Mouse (Mus musculus) liver, embryonic 11.5 days (tissue): ENCODE measurements around the gene Adarb2. TPM values are rescaled to one million over a fixed set of nuclear protein-coding genes. Genes with fewer than 3 reads are reported as not detected.

Experiments
- ATAC-seq: fragments of 200-750 bp; cut with Nextera tagmentation; replicated peaks from 2 replicates; pipeline ENCODE4 v1.8.0; 2017; ENCODE audit warnings: moderate number of reproducible peaks, mild to moderate bottlenecking, moderate TSS enrichment, moderate library complexity; ENCODE audit not compliant: low FRiP score
- DNase-seq: peaks from one replicate; pipeline ENCODE4 v3.0.0-alpha.2; 2017; ENCODE audit warnings: low spot score
- H3K27ac ChIP-seq: fragments of 300-500 bp; sonication (generic); 2 replicates; pipeline ENCODE4 v1.5.1; 2014; ENCODE audit warnings: mild to moderate bottlenecking, low read depth, low read length, control low read depth
- H3K27me3 ChIP-seq: fragments of 300-500 bp; sonication (generic); replicated peaks from 2 replicates; pipeline ENCODE4 v1.6.1; 2014; ENCODE audit warnings: low read length, mixed read lengths; ENCODE audit not compliant: control insufficient read depth, insufficient read depth
- H3K36me3 ChIP-seq: fragments of 300-500 bp; sonication (generic); 2 replicates; pipeline ENCODE4 v1.6.1; 2014; ENCODE audit warnings: mild to moderate bottlenecking, low read length, moderate library complexity, mixed read lengths; ENCODE audit not compliant: control insufficient read depth, insufficient read depth
- H3K4me1 ChIP-seq: fragments of 300-500 bp; sonication (generic); replicated peaks from 2 replicates; pipeline ENCODE4 v1.6.1; 2014; ENCODE audit warnings: low read length, mixed read lengths; ENCODE audit not compliant: control insufficient read depth, insufficient read depth
- H3K4me2 ChIP-seq: fragments of 300-500 bp; sonication (generic); 2 replicates; pipeline ENCODE4 v1.6.1; 2014; ENCODE audit warnings: mild to moderate bottlenecking, control low read depth, moderate library complexity
- H3K4me3 ChIP-seq: fragments of 300-500 bp; sonication (generic); 2 replicates; pipeline ENCODE4 v1.5.1; 2014; ENCODE audit warnings: low read depth, low read length, control low read depth
- H3K9ac ChIP-seq: fragments of 300-500 bp; sonication (generic); 2 replicates; pipeline ENCODE4 v1.6.1; 2014; ENCODE audit warnings: low read depth, low read length, control low read depth
- H3K9me3 ChIP-seq: fragments of 300-500 bp; sonication (generic); 2 replicates; pipeline ENCODE4 v1.6.1; 2016; ENCODE audit warnings: low read length, inconsistent platforms, mixed read lengths; ENCODE audit not compliant: control insufficient read depth
- WGBS: fragments of 180-500 bp; shearing (Covaris S2); extraction: QIAGEN DNeasy Blood & Tissue Kit; methylation state at CpG from one replicate; pipeline ENCODE4 v1.1.7; 2014; 5-methylcytosine and 5-hydroxymethylcytosine counted together
- polyA plus RNA-seq: library from polyadenylated mRNA; unstranded; fragments of >200 nt; fragmentation: Nextera tagmentation; extraction: Ambion mirVana; gene quantifications from 2 replicates; pipeline ENCODE4 v1.2.1, GENCODE M21; 2014

Adarb2 gene
- polyA plus RNA-seq, 1 experiment from 2014 or later: 0.60 TPM

- ATAC-seq: no peak
- H3K4me2 ChIP-seq: no peak overlapping the region
- no peak for DNase-seq
- H3K27ac ChIP-seq: no peak overlapping the region
- no peak overlapping the region for H3K4me3 ChIP-seq
- H3K36me3 ChIP-seq: no peaks in the 10 kb centered on the region
- H3K9ac ChIP-seq: no peak overlapping the region
- no peaks in the 10 kb centered on the region for H3K27me3 ChIP-seq
- no peaks in the 10 kb centered on the region for H3K9me3 ChIP-seq
- H3K4me1 ChIP-seq: no peaks in the 10 kb centered on the region
These were observed 149.7 kb downstream of the Adarb2 start for GRCm38 (mm10) chr13:8352341-8352740.

GRCm38 (mm10) chr13:8352952-8353351, 150.3 kb downstream of the Adarb2 start:
- H3K36me3 ChIP-seq: no peaks in the 10 kb centered on the region
- H3K9me3 ChIP-seq: no peaks in the 10 kb centered on the region
- H3K9ac ChIP-seq: no peak overlapping the region
- no peak overlapping the region for H3K27ac ChIP-seq
- H3K4me3 ChIP-seq: no peak overlapping the region
- H3K27me3 ChIP-seq: no peaks in the 10 kb centered on the region
- H3K4me2 ChIP-seq: no peak overlapping the region
- DNase-seq: no peak
- no peak for ATAC-seq
- no peaks in the 10 kb centered on the region for H3K4me1 ChIP-seq

- Histone ChIP-seq H3K4me1 (no peaks in the 10 kb centered on the region), H3K27ac (no peak overlapping the region), H3K36me3 (no peaks in the 10 kb centered on the region), H3K9me3 (no peaks in the 10 kb centered on the region), H3K4me3 (no peak overlapping the region), H3K4me2 (no peak overlapping the region), H3K9ac (no peak overlapping the region), H3K27me3 (no peaks in the 10 kb centered on the region)
- no peak for DNase-seq
- WGBS: 81% methylated on average over 1 of the region's 1 CpGs
- ATAC-seq: no peak
These were observed 162.9 kb downstream of the Adarb2 start for GRCm38 (mm10) chr13:8365523-8365922.

- 78% methylated on average over 4 of the region's 4 CpGs for WGBS
These were observed 163.4 kb downstream of the Adarb2 start for GRCm38 (mm10) chr13:8366087-8366486.

GRCm38 (mm10) chr13:8369868-8370387, 167.3 kb downstream of the Adarb2 start:
- no peaks in the 10 kb centered on the region for H3K36me3 ChIP-seq
- ATAC-seq: no peak
- H3K27ac ChIP-seq: no peak overlapping the region
- H3K27me3 ChIP-seq: no peaks in the 10 kb centered on the region
- H3K4me2 ChIP-seq: no peak overlapping the region
- no peak overlapping the region for H3K9ac ChIP-seq
- no peak for DNase-seq
- H3K9me3 ChIP-seq: no peaks in the 10 kb centered on the region
- no peaks in the 10 kb centered on the region for H3K4me1 ChIP-seq
- 79% methylated on average over 7 of the region's 7 CpGs for WGBS
- no peak overlapping the region for H3K4me3 ChIP-seq

More at GRCm38 (mm10) chr13:8366087-8366486, 163.4 kb downstream of the Adarb2 start:
- H3K9me3 ChIP-seq: no peaks in the 10 kb centered on the region
- no peaks in the 10 kb centered on the region for H3K4me1 ChIP-seq
- no peaks in the 10 kb centered on the region for H3K27me3 ChIP-seq
- ATAC-seq: no peak
- no peak overlapping the region for H3K4me2 ChIP-seq
- H3K9ac ChIP-seq: no peak overlapping the region
- no peak overlapping the region for H3K27ac ChIP-seq
- no peak for DNase-seq
- no peaks in the 10 kb centered on the region for H3K36me3 ChIP-seq
- no peak overlapping the region for H3K4me3 ChIP-seq

GRCm38 (mm10) chr13:8388541-8388940, 185.9 kb downstream of the Adarb2 start:
- H3K27me3 ChIP-seq: no peaks in the 10 kb centered on the region
- no peak overlapping the region for H3K9ac ChIP-seq
- H3K4me2 ChIP-seq: no peak overlapping the region
- no peaks in the 10 kb centered on the region for H3K36me3 ChIP-seq
- ATAC-seq: no peak
- DNase-seq: no peak
- 44% methylated on average over 1 of the region's 1 CpGs for WGBS
- no peaks in the 10 kb centered on the region for H3K9me3 ChIP-seq
- H3K4me1 ChIP-seq: no peaks in the 10 kb centered on the region
- no peak overlapping the region for H3K27ac ChIP-seq
- no peak overlapping the region for H3K4me3 ChIP-seq

- no peaks in the 10 kb centered on the region for H3K27me3 ChIP-seq
- DNase-seq (no peak), ATAC-seq (no peak)
- no peak overlapping the region for H3K9ac ChIP-seq
- no peaks in the 10 kb centered on the region for H3K36me3 ChIP-seq
- no peak overlapping the region for H3K27ac ChIP-seq
- WGBS: 74% methylated on average over 4 of the region's 4 CpGs
- no peak overlapping the region for H3K4me3 ChIP-seq
- H3K4me1 ChIP-seq: no peaks in the 10 kb centered on the region
- no peaks in the 10 kb centered on the region for H3K9me3 ChIP-seq
- H3K4me2 ChIP-seq: no peak overlapping the region
These were observed 197.8 kb downstream of the Adarb2 start for GRCm38 (mm10) chr13:8400265-8401041.

GRCm38 (mm10) chr13:8402324-8402873, 199.7 kb downstream of the Adarb2 start:
- Histone ChIP-seq H3K4me1 (no peaks in the 10 kb centered on the region), H3K4me2 (no peak overlapping the region), H3K9ac (no peak overlapping the region), H3K27ac (no peak overlapping the region), H3K9me3 (no peaks in the 10 kb centered on the region), H3K36me3 (no peaks in the 10 kb centered on the region), H3K4me3 (no peak overlapping the region), H3K27me3 (no peaks in the 10 kb centered on the region)
- ATAC-seq (no peak), DNase-seq (no peak)
- WGBS: 70% methylated on average over 3 of the region's 3 CpGs

GRCm38 (mm10) chr13:8406020-8406419, 203.4 kb downstream of the Adarb2 start:
- H3K4me1 ChIP-seq: no peaks in the 10 kb centered on the region
- no peak overlapping the region for H3K9ac ChIP-seq
- no peaks in the 10 kb centered on the region for H3K27me3 ChIP-seq
- no peak overlapping the region for H3K4me3 ChIP-seq
- no peak overlapping the region for H3K4me2 ChIP-seq
- H3K9me3 ChIP-seq: no peaks in the 10 kb centered on the region
- ATAC-seq (no peak), DNase-seq (no peak)
- no peaks in the 10 kb centered on the region for H3K36me3 ChIP-seq
- WGBS: 55% methylated on average over 6 of the region's 6 CpGs
- H3K27ac ChIP-seq: no peak overlapping the region
